Mouse (Mus musculus) fat pad, adult 2 months (tissue): Measurements from ENCODE around the gene Psmb7.

Source experiments
- DNase-seq: peaks from one replicate; pipeline ENCODE4 v3.0.0-alpha.2; 2011; ENCODE audit warnings: low read depth, low spot score; ENCODE audit errors: extremely low read depth

Psmb7 gene

DNA sequence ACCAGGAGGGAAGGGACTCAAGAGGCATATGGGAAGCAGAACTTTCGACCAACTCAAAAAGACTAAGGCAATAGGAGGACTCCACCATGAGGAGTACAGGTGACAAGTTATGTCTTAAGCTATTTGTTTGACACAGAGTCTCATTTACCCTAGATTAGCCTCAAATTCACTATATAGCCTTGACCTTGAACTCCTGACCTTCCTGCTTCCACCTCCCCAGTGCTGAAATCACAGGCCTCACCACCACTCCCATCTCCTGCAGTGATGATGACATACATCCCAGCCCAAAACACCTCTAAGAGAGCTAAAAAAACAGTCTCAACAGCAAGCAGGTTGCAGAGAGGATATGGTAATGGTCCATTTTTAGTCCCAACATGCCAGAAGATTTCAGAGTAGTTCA, 2.1 kb downstream of the Psmb7 start:
- no peak for DNase-seq

DNA sequence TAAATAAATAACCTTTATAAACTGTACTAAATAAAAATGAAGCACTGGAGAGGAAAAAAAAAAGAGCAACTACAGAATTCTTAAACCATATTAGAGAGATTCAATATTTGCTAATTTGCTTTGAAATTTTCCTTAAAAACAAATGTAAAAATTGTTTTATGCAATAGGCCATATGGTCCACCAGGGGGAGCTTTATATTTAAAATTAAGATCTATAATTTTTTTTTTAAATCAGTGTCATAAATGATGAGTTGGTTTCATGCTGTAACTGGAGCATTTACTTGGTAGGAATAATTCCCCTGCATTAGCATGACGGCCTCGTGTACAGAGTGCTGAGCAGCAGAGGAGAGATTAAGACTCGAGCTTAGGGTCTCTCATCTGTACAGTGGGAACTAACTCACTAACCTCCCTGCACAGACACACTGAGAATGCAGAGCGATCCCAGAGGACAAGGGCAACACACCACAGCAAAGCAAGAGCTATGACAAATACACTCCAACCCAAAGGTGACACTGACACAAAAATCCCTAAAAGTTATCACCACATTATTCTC, 6.1 kb downstream of the Psmb7 start:
- DNase-seq, result no peak

DNA sequence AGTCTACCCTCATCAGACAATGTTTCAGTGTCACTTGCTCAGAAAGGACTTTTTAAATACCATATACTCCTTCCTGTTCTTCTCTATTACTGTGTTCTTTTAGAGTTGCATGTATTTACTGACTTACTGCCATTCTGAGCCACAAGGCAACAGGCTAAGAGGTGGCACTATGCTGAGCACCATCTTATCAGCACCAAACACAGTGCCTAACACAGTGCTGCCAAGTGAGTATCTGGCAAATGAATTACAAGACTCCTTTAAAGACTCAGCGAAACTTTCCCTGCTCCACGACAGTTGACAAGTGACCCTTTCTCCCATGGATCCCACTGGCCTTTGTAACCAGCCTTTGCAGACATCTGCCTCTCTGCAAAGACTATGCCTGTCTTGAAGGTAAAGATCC, 13.3 kb downstream of the Psmb7 start:
- DNase-seq, result no peak

DNA sequence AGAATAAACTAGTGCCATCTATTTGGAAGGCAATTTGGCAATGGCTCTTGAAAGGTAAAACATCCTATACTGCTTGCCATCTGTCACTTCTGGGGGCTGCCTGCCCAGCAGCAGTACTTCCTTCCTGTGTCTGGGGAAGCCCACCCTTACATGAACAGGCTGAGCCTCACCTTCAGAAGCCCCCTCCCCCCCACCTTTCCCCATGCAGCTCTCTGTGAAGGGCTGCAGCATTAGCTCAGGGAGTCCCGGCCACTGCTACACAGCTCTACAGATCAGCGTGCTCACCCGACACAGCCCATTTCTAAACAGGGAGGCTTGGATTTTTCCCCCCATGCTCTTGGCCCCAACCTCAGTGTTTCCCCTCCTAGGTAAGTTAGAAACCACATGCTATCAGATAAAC, 14.4 kb downstream of the Psmb7 start:
- DNase-seq, result no peak

DNA sequence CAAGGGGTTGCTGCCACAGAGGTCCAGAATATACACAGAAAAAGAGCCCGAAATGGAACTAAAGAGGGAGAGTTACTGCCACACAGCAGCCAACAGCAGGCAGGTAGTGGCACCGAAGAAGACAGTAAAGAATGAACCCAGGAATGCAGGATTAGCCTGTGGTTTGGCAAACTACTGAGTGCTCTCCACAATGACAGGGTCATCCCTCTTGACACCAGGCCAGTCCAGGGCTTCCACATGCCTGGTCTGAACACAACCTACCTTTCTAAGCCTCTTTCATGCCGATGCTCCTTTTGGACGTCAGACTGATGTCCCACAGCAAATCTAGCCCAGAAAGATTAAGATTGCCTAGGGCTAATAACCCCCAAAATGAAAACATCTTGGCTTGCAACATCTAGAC, 15.1 kb downstream of the Psmb7 start:
- DNase-seq, result no peak

DNA sequence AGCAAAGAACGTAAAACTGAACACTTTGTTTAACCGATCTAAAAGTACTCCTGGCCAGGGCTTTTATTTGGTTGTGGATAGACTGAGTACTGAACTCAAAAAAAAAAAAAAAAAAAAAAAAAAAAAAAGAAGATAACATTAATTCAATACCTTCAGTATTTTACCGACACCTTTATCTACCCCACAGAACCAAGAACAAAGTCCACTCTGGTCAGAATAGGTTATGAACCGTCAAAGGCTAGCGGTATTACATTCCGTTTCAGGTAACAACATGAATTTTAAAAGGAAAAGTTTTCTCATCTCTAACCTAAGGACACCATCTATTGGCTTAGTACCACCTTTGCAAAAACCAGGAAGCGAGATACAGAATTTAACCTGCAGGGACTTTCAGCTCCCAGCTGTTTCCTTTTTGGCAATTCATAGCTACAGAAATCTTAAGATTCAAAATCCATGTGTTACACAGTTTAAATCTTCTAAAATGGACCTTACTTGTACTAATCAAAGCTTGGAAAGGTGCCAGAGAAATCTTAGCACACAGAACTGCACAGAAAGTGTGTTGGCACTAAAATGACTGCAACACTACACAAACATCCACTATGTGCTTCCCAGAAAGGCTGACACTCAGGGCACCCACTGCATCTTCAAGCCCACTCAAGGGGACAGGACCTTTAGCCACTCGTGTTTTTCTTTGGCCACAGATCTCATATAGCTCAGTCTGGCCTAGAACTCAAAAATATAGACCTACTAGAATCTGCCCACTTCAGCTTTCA, 19.9 kb downstream of the Psmb7 start:
- no peak for DNase-seq

DNA sequence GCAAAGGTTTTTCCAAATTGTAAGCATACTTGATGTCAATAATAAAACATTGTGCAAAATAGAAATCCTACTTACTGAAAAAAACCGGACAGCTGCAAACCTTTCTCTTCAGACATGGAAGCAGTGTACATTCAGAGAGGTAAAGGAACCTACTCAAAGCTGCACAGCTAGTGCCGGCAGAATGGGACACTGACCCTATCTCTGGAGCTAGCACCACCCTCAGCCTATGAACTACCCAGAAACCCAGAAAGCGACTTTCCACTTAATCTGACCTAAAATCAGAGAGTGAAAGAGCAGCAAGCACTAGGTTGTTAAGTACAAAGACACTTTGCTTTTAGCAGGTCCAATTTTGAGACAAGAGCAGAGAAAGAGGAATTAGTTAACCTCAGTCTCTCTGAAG, 20.5 kb downstream of the Psmb7 start:
- no peak for DNase-seq

DNA sequence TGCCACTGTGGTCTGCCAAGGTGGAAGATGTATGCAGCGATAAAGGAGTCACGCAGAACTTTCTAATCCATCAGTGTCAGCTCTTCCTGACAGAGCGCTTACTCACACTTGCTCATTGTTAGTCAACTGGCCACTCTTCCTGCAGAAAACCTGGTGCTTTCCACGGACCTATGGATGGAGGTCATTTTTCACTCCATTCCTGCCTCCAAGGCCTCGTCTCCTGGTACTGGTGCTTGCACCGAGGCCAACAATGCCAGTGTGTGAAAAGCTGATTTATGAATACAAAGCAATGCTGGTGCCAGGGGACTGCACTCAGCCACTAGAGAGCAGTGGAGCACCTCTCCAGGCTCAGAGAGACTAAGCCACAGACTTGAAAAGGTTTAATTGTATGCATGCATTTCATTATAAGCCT, 22.3 kb downstream of the Psmb7 start:
- no peak for DNase-seq

DNA sequence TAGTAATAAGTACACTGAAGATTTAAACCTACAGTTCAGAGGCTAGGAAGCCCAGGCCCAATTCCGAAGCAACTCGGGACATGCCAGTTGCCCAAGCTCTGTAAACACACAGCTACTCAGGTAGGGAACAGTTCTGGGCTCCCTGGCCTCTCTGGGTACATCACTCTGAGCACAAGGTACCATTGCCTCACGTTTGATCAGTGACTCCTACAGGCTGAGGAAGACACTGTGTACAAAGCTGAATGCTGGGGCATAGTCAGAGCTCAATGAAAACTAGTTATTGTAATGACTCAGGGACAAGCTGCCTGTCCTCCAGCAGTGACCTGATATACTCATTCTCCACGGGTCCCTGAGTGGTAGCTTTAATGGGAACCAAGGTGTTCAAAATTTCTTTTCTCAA, 22.8 kb downstream of the Psmb7 start:
- DNase-seq, result no peak

DNA sequence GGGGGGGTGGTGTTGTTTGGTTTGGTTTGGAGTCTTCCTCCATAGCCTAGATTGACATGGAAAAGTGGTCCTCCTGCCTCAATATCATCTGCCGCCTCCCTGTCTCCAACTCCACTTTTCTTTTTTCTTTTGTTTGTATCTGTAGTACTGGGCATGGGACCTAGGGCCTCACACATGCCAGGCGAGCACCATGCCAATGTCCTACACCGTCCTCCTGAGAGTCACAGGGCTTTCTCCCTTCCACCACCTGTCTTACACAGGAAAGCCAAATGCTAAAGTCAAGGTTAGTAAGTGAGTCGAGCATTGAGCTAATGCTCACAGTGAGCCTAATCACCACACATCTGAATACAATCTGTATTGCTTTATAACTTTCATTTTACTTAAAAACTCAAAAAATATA, 24.1 kb downstream of the Psmb7 start:
- no peak for DNase-seq

DNA sequence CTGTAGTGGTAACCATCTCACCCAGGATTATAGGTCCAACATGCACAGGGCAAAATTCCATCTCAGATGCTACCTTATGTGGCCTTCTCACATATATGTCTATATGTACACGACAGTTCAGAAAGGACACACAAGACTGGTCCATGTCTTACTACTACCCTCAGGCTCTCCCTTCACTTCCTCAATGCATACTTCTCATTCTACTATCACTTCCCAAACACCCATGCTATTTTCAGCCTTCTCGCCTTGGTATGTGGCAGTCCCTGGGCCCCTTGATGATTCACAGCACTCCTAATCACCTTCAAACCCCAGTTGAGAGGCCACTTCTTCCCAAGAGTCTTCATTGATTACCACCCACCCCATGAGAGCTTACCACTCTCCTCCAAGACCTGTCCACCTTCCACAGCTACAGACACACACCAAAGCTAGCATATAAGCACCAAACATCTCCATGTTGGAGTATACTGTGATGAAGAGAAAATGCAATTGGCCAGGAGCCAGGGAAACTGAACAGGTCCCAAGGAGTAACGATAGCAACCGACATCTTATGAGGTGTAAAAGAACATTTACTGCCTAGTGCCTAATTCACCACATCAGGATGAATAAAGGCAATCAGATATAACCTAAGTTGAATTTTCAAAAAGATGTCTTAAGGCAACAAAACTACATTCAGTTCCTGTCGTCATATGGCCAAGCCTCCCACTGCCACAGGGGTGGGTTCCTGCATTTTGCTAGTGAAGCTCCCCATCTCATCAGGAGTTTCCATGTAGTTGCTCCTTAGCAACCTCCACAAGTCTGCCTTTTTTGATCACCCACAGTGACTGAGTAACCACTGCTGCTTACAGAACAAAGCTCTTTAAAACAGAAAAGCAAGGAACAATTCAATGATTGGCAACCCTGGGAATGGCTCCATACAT, 26.7 kb downstream of the Psmb7 start:
- no peak for DNase-seq

DNA sequence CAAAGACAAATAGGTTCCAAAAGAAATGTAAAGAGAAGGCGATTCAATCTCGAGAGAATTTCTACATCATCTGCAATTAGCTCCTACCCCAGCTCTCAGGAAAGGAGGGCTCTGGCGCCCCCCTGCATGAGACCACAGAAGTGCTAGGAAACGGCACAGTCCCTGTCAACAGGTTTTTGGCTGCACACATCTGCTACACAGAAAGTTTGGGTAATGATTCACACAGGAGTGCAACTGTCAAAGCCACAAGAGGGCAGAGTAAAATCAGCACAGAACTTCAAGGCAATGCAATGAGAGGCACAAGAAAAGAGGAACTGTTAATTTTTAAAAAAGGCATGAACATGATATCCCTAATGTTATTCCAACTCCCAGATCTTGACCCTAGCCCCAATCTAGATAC, 27.8 kb downstream of the Psmb7 start:
- DNase-seq, result no peak

DNA sequence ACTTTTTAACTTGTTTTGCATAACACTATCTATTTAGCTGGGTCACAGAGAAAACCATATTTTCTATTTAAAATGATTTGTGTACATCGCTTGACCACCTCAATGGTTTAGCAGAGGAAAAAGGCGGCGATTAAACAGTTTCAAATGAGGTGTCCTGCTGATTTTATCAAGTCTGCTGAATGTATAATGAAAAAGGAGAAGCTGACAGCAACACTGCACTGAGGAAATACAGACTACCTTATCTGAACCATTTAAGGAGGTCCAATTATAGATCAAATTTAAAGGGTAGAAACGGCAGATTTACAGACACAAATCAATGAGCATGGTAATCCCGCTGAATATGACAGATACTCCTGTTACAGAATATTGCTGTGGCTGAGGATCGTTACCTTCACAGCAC, 29.4 kb downstream of the Psmb7 start:
- no peak for DNase-seq

DNA sequence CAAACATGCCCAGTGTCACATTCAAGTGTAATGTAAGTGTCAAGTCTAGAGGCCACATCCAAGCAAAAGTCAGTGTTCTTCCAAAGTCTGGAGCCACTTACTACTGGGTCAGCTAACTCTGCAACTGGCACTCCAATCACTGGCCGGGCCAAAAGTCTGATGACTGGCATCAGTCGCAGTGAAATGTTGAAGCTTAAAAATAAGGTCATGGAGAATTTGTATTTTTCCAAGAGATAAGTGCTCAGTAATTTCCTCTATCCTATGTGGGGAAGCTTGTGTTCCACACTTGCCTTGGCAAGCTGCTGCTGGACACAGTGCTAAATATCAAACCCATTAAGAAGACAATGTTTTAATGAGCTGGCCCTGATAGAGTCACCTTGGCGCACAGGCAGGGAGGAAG, 30.3 kb downstream of the Psmb7 start:
- DNase-seq, result no peak

DNA sequence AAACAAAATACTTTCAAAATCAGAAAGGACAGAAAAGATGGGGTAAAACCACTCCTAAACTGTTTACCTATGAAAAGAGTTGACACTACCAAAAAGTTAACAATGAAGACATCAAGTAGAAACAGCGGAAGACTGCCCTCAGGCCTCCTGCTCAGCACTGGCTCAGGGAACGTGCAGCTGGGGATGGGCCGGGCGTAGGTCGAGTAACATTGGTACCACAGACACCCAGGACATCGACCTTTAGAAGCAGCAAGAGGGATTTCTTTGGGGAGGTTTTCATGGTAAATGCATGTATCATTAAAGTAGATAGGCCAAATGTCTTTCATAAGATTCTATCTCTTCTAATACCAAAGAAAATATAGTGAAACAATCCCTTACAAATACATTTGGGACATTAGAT, 31.3 kb downstream of the Psmb7 start:
- no peak for DNase-seq

DNA sequence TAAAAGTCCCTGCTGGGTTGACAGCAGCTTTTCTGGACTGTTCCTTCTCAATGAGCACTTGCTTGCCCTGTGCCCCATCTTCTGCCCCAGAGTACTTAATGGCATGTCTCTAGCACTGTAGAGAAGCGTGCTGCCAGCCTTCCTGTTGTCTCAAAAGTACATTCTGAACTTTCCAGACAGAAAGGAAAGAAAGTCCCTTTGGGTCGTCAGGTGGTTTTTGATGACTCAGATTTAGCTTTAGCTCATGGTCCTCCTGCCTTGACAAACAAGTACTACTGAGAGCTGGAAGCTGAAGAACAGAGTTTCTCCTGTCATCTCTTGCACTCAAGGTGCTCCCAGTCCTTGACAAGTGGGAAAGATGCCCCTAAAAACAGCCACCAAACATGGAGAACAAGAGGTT, 33.7 kb downstream of the Psmb7 start:
- DNase-seq, result no peak

DNA sequence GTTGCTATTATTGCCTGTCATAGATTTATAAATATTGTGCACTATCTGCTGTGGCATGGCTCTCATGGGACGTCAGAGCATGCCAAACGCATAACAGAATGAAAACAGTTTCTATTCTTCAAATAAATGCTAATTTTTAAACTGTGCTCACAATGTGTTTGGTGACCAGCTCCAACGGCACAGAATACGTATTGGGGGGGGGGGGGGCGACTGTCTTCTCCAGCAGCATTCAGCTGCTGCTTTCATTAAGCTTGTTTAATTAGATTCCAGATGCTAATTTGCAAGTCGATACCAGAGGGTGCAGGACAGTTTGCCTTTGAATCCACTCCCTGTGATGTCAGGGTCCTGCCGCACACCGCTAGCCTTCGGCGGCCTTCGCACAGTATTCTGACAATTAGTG, 34.6 kb downstream of the Psmb7 start:
- no peak for DNase-seq

DNA sequence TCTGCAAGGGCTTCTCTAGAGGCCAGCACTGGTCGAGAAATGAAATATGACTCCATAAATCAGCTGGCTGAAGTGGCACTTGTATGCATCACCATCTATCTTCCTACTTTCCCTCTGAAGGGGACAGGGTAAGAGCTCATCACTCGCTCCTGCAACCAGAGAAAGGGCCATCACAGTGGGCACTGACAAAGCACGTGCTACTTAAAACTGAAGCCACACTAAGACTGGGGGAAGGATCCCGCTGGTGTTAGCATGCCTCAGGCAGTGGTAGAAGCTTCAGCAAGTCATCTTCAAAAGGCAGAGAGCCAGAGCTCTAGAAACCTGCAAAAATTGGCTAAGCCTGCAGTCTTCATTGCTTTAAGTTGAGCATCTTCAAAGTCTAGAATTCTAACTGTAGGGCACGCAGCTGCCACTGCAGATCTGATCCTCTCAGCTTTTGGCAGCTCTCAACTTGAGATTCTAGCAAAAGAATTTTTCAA, 35.0 kb downstream of the Psmb7 start:
- DNase-seq, result no peak

DNA sequence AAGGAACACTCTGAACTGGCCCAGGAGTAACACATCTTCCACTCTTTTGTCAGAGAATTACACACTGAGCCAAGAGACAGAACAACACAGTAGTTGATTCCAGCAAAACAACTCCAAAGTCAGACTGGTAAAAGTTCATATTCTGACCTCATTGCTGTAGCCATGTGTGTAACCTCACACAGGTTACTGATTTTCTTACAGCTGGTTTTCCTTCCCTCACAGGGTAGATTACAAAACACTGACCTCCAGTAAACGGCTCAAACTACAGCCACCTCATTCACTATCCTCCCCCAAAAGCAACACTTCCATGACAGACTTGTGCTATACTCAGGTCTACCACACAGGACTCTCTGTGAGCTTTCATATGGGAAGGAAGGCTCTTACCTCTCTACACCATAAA, 36.2 kb downstream of the Psmb7 start:
- DNase-seq, result no peak

DNA sequence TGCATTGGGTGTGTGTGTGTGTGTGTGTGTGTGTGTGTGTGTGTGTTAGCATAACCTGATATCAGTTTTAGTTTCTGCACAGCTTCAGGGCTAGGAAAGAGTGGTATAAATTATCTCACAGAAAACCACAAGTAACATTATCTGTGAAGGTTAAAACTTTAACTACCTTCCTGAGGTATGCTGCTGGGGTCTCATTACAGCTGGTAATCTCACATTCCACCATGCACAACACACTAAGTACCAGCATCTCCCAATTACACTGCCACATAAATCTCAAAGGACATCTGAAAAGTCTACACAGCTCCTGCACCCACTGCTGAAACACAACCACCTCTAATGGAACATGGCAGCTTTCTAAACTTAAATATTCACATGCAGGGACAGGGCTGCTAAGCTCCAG, 43.0 kb downstream of the Psmb7 start:
- DNase-seq, result no peak

DNA sequence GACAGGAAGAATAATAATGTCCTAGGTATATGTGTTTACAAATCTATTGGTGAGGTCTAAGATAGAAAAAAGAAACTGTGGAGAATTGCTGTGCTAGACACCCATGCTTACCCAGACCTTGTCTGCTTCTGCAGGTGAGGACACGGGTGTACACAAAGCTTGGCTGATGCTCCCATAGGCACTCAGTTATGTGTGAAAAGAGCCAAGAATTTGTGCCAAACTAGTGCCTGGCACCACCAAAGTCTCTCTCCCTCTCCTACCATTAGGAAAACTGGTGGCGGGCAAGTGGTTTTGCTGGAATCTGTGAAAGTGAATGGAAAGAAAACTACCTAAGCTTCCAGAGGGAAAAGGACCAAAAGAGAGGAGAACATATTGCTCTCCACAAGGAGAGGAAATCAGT, 45.5 kb downstream of the Psmb7 start:
- no peak for DNase-seq

DNA sequence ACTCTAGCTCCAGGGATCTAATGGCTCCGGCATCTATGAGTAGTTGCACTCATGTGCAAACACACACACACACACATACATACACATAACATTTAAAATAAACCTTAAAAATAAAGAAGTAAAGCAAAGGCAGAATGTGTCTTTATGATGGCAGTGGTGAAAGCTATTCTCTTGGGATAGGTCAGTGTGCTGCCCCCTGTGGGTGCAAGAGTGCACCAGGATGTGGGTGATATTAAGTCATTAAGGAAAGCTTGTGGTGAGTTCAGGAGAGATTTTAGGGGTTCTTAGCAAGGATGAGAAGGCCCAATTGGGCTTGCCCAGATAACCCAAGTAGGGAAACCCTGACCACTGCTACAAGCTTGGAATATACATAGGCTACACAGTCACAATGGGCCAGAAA, 46.0 kb downstream of the Psmb7 start:
- DNase-seq, result no peak
